Mouse (Mus musculus): ENCODE measurements around the gene Smpd4.

DNA sequence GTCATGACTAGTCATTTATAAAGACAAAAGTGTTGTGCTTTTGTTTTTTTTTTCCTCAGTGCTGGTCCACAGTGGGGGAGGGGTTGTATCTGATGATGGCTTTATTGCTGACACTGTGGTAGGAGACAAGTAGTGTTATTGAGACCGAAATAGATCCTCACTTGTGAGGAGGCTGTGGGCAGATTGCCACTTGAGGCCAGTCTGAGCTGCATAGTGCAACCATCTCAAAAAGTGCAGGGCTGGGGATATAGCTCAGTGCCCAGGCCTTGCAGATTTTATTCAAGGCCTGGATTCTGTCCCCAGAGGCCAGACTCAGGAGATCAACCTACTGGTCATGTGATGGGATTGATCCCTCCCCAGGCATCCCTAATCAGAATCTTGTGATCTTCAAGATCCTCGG lies 17.8 kb downstream of the Smpd4 start:
- no peak for TF ChIP-seq CHD1 (IDR thresholded peaks at IDR 0.05; ENCODE audit: low read depth, low read length)
- no peak for TF ChIP-seq CTCF (conservative IDR thresholded peaks at IDR 0.05 in 1 of 2, IDR thresholded peaks at IDR 0.05 in 1 of 2; ENCODE audit: low read depth in 2 of 2, low read length in 2 of 2)
- TF ChIP-seq CHD2 (IDR thresholded peaks at IDR 0.05; ENCODE audit: low read length), result no peak
- no peak for TF ChIP-seq USF1 (IDR thresholded peaks at IDR 0.05; ENCODE audit: low read depth, low read length)
- TF ChIP-seq EP300 (IDR thresholded peaks at IDR 0.05; ENCODE audit: low read length), result no peak
- TF ChIP-seq POLR2A (IDR thresholded peaks at IDR 0.05; ENCODE audit: low read depth, low read length), result no peak
- TF ChIP-seq MYC (IDR thresholded peaks at IDR 0.05; ENCODE audit: low read depth, low read length), result no peak
- no peak for TF ChIP-seq NELFE (IDR thresholded peaks at IDR 0.05; ENCODE audit: low read depth, low read length)
- TF ChIP-seq SIN3A (IDR thresholded peaks at IDR 0.05; ENCODE audit: low read length), result no peak

Data from CH12.LX (cell line).